Comparison of ENCODE assay signal across 8 mouse cellular contexts in genomic region chr3:20130456-20131349, GRCm38 (mm10). TPM values are rescaled to one million over a fixed set of nuclear protein-coding genes. Genes with fewer than 3 reads are reported as not detected.
DNase-seq lines count a peak whose midpoint lies in the region; ATAC-seq lines count a peak whose summit lies in the region.

No protein-coding gene starts in this region.

- H3K27ac ChIP-seq in midbrain, embryonic 16.5 days (ENCODE audit: low read length): no peak overlapping the region
- no peak overlapping the region for H3K27ac ChIP-seq in midbrain, embryonic 10.5 days (replicated peaks)
- H3K27ac ChIP-seq in limb, embryonic 13.5 days: no peak overlapping the region
- no peak overlapping the region for H3K27ac ChIP-seq in stomach, embryonic 16.5 days (ENCODE audit: low read length)

- no peaks in the 10 kb centered on the region for H3K4me1 ChIP-seq in midbrain, embryonic 16.5 days (ENCODE audit: control insufficient read depth, insufficient read depth, low read length)
- no peaks in the 10 kb centered on the region for H3K4me1 ChIP-seq in midbrain, embryonic 10.5 days
- H3K4me1 ChIP-seq in limb, embryonic 13.5 days: no peaks in the 10 kb centered on the region
- no peaks in the 10 kb centered on the region for H3K4me1 ChIP-seq in stomach, embryonic 16.5 days (ENCODE audit: control insufficient read depth, insufficient read depth, low read length)

- peak; percentile 56 for DNase-seq in gastrocnemius, adult 18-20 months (ENCODE audit: low spot score)
- DNase-seq in gastrocnemius, postnatal 10 days: no peak
- DNase-seq in midbrain, embryonic 10.5 days (ENCODE audit: low spot score): no peak
- DNase-seq in layer of hippocampus, adult 9-10 months (ENCODE audit: low spot score): no peak
- no peak for DNase-seq in spleen, postnatal 4 days (ENCODE audit: low spot score in 2 of 2)

- no peak overlapping the region for H3K4me3 ChIP-seq in midbrain, embryonic 16.5 days (ENCODE audit: low read depth, low read length)
- no peak overlapping the region for H3K4me3 ChIP-seq in midbrain, embryonic 10.5 days
- no peak overlapping the region for H3K4me3 ChIP-seq in limb, embryonic 13.5 days
- H3K4me3 ChIP-seq in stomach, embryonic 16.5 days (replicated peaks; ENCODE audit: low read length): no peak overlapping the region

- 0 out of 2 replicates have a peak, but pooled peaks have one; percentile 14 for ATAC-seq in midbrain, embryonic 16.5 days
- ATAC-seq in limb, embryonic 13.5 days (ENCODE audit: low FRiP score, low read depth): peak; percentile 12; the same call in 1 of the 2 replicates
- 0 out of 2 replicates have a peak, but pooled peaks have one; percentile 21 for ATAC-seq in stomach, embryonic 16.5 days (ENCODE audit: insufficient read depth, low FRiP score)

- WGBS in midbrain, embryonic 16.5 days: 94% methylated on average over 8 of the region's 8 CpGs
- WGBS in midbrain, embryonic 10.5 days: 93% methylated on average over 8 of the region's 8 CpGs
- WGBS in limb, embryonic 13.5 days: 92% methylated on average over 8 of the region's 8 CpGs
- 89% methylated on average over 8 of the region's 8 CpGs for WGBS in stomach, embryonic 16.5 days

- H3K9ac ChIP-seq in midbrain, embryonic 16.5 days (ENCODE audit: low read depth, low read length): no peak overlapping the region
- no peak overlapping the region for H3K9ac ChIP-seq in limb, embryonic 13.5 days
- no peak overlapping the region for H3K9ac ChIP-seq in stomach, embryonic 16.5 days (ENCODE audit: low read length)

- H3K36me3 ChIP-seq in midbrain, embryonic 16.5 days (ENCODE audit: control insufficient read depth, insufficient read depth, low read length): peaks cover 3% of the 10 kb centered on the region; the same call in 1 of the 2 replicates
- H3K36me3 ChIP-seq in midbrain, embryonic 10.5 days: peaks cover 6% of the 10 kb centered on the region; the same call in 1 of the 2 replicates
- H3K36me3 ChIP-seq in limb, embryonic 13.5 days: peaks cover 12% of the 10 kb centered on the region
- 0 out of 2 replicates have a peak, but pooled peaks cover 8% of the 10 kb centered on the region for H3K36me3 ChIP-seq in stomach, embryonic 16.5 days (ENCODE audit: control insufficient read depth, insufficient read depth, low read length)

- H3K4me2 ChIP-seq in midbrain, embryonic 16.5 days (ENCODE audit: low read length): no peak overlapping the region
- no peak overlapping the region for H3K4me2 ChIP-seq in limb, embryonic 13.5 days (replicated peaks)
- H3K4me2 ChIP-seq in stomach, embryonic 16.5 days (ENCODE audit: low read depth, low read length): no peak overlapping the region

- no peaks in the 10 kb centered on the region for H3K9me3 ChIP-seq in midbrain, embryonic 16.5 days (replicated peaks; ENCODE audit: control insufficient read depth, low read length, poor library complexity, severe bottlenecking)
- no peaks in the 10 kb centered on the region for H3K9me3 ChIP-seq in midbrain, embryonic 10.5 days (replicated peaks)
- H3K9me3 ChIP-seq in limb, embryonic 13.5 days: no peaks in the 10 kb centered on the region
- H3K9me3 ChIP-seq in stomach, embryonic 16.5 days (replicated peaks; ENCODE audit: control insufficient read depth, low read length): no peaks in the 10 kb centered on the region

- no peaks in the 10 kb centered on the region for H3K27me3 ChIP-seq in midbrain, embryonic 16.5 days (ENCODE audit: control insufficient read depth, insufficient read depth, low read depth, low read length)
- H3K27me3 ChIP-seq in midbrain, embryonic 10.5 days (ENCODE audit: low read depth, poor library complexity, severe bottlenecking): no peaks in the 10 kb centered on the region
- no peaks in the 10 kb centered on the region for H3K27me3 ChIP-seq in limb, embryonic 13.5 days
- H3K27me3 ChIP-seq in stomach, embryonic 16.5 days (ENCODE audit: control insufficient read depth, insufficient read depth, low read length): no peaks in the 10 kb centered on the region

RNA-seq across cellular contexts. Expression of gene Gyg, which starts 24.4 kb away (rescaled TPM):
- 100 to 1,000 TPM; 451 to 474 TPM for total RNA-seq in gastrocnemius, adult 18-20 months (2021)
- 100 to 1,000 TPM; 142 to 157 TPM for total RNA-seq in gastrocnemius, postnatal 10 days (2021)
- 53.8 and 70.2 TPM in 2 replicates for polyA plus RNA-seq in midbrain, embryonic 16.5 days (2015; fragmentation: Nextera tagmentation; extraction: Ambion mirVana)
- polyA plus RNA-seq in midbrain, embryonic 10.5 days (2016; fragmentation: Nextera tagmentation; extraction: Ambion mirVana): 33.2 and 37.4 TPM in 2 replicates
- polyA plus RNA-seq in limb, embryonic 13.5 days (2015; fragmentation: Nextera tagmentation; extraction: Ambion mirVana): 46.6 and 47.2 TPM in 2 replicates
- 52.5 TPM in 2 replicates for polyA plus RNA-seq in stomach, embryonic 16.5 days (2015; fragmentation: Nextera tagmentation; extraction: Ambion mirVana)
